Mouse (Mus musculus) liver, embryonic 12.5 days (tissue): Measurements from ENCODE around the gene Mospd3. TPM values are rescaled to one million over a fixed set of nuclear protein-coding genes. Genes with fewer than 3 reads are reported as not detected.
A peak's percentile ranks its signal among the peaks of the same experiment; 100 is the strongest.

Source experiments
- ATAC-seq: fragments of 200-750 bp; cut with Nextera tagmentation; 2 replicates; pipeline ENCODE4 v1.8.0; 2017; ENCODE audit warnings: moderate number of reproducible peaks, mild to moderate bottlenecking, moderate library complexity
- H3K27ac ChIP-seq: fragments of 300-500 bp; sonication (generic); 2 replicates; pipeline ENCODE4 v1.5.1; 2016; ENCODE audit warnings: mild to moderate bottlenecking
- H3K27me3 ChIP-seq: fragments of 300-500 bp; sonication (generic); replicated peaks from 2 replicates; pipeline ENCODE4 v1.6.1; 2016; ENCODE audit warnings: mild to moderate bottlenecking, moderate library complexity
- H3K36me3 ChIP-seq: fragments of 300-500 bp; sonication (generic); 2 replicates; pipeline ENCODE4 v1.6.1; 2016; ENCODE audit warnings: mild to moderate bottlenecking, moderate library complexity
- H3K4me1 ChIP-seq: fragments of 300-500 bp; sonication (generic); 2 replicates; pipeline ENCODE4 v1.6.1; 2016
- H3K4me2 ChIP-seq: fragments of 300-500 bp; sonication (generic); 2 replicates; pipeline ENCODE4 v1.6.1; 2016; ENCODE audit warnings: mild to moderate bottlenecking, moderate library complexity
- H3K4me3 ChIP-seq: fragments of 300-500 bp; sonication (generic); 2 replicates; pipeline ENCODE4 v1.5.1; 2016; ENCODE audit warnings: mild to moderate bottlenecking, moderate library complexity
- H3K9ac ChIP-seq: fragments of 300-500 bp; sonication (generic); 2 replicates; pipeline ENCODE4 v1.6.1; 2016; ENCODE audit warnings: mild to moderate bottlenecking, moderate library complexity
- H3K9me3 ChIP-seq: fragments of 300-500 bp; sonication (generic); replicated peaks from 2 replicates; pipeline ENCODE4 v1.6.1; 2016; ENCODE audit warnings: mild to moderate bottlenecking, moderate library complexity
- WGBS: fragments of 180-500 bp; shearing (Covaris S2); methylation state at CpG from one replicate; pipeline ENCODE4 v1.1.7; 2016; ENCODE audit not compliant: insufficient replicate concordance; 5-methylcytosine and 5-hydroxymethylcytosine counted together
- polyA plus RNA-seq: library from polyadenylated mRNA; unstranded; fragments of >200 nt; fragmentation: Nextera tagmentation; extraction: Ambion mirVana; gene quantifications from 2 replicates; pipeline ENCODE4 v1.2.1, GENCODE M21; 2016

Mospd3 gene
- polyA plus RNA-seq, result 45.5 and 48.4 TPM in 2 replicates

DNA sequence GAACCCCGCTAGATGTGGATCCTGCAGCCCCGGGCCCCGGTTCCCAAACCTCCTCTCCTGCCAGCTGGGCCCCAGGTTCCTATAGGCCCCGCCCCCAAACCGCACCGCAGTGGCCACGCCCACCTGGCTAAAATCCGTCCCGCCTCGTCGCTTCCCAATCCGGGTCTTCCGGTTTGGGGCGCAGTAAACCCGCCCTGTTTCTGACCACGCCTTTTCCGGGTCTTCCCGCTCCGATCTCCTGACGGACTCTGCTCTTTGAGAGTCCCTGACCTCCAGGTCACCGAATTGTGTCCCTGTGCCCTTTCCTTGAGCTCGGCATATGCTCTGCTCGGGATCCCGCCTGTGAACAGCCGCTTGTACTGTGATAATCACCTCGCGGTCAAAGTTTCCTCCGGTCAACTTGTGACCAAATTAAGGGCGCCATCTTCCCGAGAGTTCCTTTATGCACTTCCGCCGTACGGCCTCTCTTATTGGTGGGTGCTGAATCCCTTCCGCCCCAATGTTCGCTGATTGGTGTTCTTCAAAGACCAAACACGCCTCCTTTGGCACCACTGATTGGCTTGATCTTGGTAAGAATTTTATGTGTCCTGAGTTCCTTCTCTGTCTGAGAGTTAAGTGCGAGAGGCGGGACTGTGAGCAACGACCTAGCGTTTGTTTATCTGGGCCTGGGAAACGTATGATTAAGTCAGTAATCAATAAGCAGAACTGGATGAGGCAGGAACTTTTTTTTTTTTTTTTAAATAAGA is at the start of gene Mospd3:
Mospd3 (minus strand) TSS at position 440 of the 746 bp plus-strand sequence.
- under 1% methylated on average over 41 of the region's 41 CpGs for WGBS
- Histone ChIP-seq H3K4me1 (peaks cover 83% of the 10 kb centered on the region), H3K27ac (peak within 1 kb of the TSS; percentile 94), H3K4me3 (peak within 1 kb of the TSS; percentile 78), H3K9ac (peak within 1 kb of the TSS; percentile 85), H3K9me3 (no peaks in the 10 kb centered on the region), H3K27me3 (no peaks in the 10 kb centered on the region), H3K4me2 (peak within 1 kb of the TSS; percentile 96), H3K36me3 (peaks cover 20% of the 10 kb centered on the region)
- peak; percentile 94 for ATAC-seq

DNA sequence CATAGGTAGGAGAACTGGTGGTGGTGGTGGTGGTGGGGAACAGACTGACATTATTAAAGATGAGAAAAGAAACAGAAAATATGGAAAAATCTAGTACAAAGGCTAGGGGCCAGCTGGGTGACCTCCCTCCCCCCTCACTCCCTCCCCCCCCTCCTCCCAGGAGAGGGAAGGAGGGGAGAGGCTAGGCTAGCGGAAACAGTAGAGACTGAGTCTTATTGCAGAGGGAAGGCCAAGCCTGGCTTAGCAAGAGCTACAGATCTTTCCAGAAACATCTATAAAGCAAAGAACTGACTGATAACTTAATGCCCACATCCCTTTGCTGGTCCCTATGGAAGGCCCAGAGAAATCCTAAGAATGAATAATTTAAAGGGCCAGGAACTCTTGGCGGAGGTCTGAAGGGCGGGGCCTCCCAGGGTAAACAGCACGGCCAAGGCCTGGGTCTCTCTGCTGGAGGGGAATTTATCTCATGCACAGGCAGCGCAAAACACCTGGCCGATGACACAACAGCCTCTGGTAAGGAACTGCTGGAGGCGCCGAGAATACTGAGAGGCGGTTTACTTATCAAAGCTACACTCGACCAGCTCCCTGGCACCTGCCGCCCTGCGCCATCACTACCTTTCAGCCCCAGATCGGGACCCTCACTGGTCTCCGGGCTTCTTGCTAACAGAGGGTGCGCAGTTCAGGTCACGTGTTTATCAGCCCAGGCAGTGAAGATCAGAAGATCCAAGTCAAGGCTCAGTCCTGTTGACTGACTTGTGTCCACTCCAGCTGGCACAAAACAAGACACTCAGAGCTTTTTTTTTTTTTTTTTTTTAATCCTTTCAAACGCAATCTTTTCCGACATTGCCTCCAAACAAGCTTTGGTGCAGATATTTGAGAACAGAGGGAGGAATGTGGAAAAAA is 49.1 kb upstream of the Mospd3 start:
- H3K9ac ChIP-seq, result 0 out of 2 replicates have a peak overlapping the region, but pooled peaks have one; percentile 3
- WGBS, result 19% methylated on average over 18 of the region's 18 CpGs
- ATAC-seq, result peak; percentile 47
- H3K4me1 ChIP-seq, result peaks cover 68% of the 10 kb centered on the region
- peak overlapping the region; percentile 21 for H3K4me2 ChIP-seq
- peaks cover 27% of the 10 kb centered on the region for H3K27me3 ChIP-seq
- no peaks in the 10 kb centered on the region for H3K9me3 ChIP-seq
- peaks cover 42% of the 10 kb centered on the region for H3K36me3 ChIP-seq
- H3K4me3 ChIP-seq, result no peak overlapping the region
- peak overlapping the region; percentile 65 for H3K27ac ChIP-seq

DNA sequence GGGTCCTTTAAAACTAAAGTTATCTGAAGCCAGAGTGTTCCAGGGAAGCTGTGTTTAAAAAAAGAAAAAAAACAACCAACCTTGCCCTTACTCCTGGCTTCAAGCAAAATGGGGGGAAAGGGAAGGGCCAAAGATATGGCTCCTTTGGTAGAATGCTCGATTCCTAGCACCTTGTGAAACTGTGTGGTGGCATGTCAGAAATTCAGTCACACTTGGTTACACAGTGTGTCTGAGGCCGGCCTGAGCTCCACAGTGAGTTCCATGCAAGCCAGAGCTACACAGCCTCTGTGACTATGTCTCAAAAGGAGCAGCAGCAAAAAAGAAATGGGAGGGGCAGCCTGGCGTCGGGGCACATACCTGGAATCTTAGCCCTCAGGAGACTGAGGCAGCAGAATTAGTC is 48.4 kb upstream of the Mospd3 start:
- peaks cover 35% of the 10 kb centered on the region for H3K36me3 ChIP-seq
- 50% methylated on average over 4 of the region's 4 CpGs for WGBS
- no peak overlapping the region for H3K9ac ChIP-seq
- H3K4me2 ChIP-seq, result no peak overlapping the region
- H3K27me3 ChIP-seq, result peaks cover 34% of the 10 kb centered on the region
- no peaks in the 10 kb centered on the region for H3K9me3 ChIP-seq
- H3K4me3 ChIP-seq, result no peak overlapping the region
- H3K27ac ChIP-seq, result no peak overlapping the region
- ATAC-seq, result no peak
- H3K4me1 ChIP-seq, result peaks cover 72% of the 10 kb centered on the region

DNA sequence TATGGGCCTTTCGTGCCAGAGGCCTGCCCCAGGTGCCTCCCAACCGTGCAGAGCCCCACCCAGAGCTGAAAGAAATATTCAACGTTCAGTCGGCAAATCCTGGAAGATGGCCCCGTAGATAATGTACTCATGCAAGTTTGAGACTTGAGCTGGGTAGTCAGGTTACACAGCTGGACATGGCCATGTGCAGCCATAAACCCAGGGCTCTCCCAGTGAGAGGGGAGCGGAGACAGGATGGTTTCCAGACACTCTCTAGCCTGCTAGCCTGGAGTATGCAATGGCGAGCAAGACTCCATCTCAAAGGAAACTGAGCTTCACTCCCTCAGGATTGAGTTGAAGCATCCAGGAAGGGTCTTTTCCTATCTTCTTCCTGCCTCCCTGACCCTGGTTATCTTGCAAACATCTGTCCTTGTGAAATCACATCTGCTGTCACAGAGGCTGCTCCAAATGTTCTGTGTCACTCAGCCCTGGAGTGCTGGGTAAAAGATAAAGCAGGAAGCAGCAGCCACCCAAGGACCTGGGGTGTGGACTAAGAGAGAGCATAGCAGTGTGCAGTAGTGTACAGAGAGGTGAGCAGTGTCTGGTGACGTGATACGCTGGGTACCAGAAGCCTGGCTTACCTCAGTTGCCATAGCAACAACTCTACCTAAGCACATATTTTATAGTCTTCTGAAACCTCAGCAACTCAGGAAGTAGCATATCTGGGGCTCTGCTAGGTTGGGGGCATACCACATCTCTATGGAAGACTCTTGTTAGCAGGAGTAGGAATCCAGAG is 47.2 kb upstream of the Mospd3 start:
- no peak overlapping the region for H3K27ac ChIP-seq
- peak; percentile 69 for ATAC-seq
- H3K4me3 ChIP-seq, result no peak overlapping the region
- H3K4me1 ChIP-seq, result peaks cover 72% of the 10 kb centered on the region
- H3K9me3 ChIP-seq, result no peaks in the 10 kb centered on the region
- H3K4me2 ChIP-seq, result no peak overlapping the region
- peaks cover 46% of the 10 kb centered on the region for H3K27me3 ChIP-seq
- peaks cover 22% of the 10 kb centered on the region for H3K36me3 ChIP-seq
- H3K9ac ChIP-seq, result no peak overlapping the region
- 41% methylated on average over 9 of the region's 9 CpGs for WGBS

DNA sequence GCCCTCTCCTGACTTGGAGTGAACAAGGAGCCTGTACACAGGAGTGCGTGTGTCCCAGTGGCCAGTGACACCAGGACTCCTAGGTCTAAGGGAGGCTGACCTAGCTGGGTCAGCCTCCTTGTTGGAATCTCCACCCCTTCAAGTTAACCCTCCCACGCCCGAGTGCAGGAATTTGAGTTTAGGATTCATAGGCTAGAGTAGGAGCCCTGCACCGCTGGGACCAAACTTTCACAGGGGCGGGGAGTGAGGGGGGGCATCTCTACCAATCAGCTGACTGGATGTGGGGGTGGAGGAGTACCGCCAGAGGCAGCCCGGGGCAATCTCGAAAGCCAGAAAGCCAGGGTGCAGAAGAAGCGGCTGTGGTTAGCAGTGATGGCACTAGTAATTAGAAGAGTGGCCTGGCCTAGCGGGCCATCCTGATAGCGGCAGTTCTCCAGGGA is 44.8 kb upstream of the Mospd3 start, which contains the start of gene Irs3:
Irs3 (minus strand) TSS at position 63 of the 440 bp plus-strand sequence.
- peaks cover 48% of the 10 kb centered on the region for H3K27me3 ChIP-seq
- H3K4me1 ChIP-seq, result peaks cover 64% of the 10 kb centered on the region

DNA sequence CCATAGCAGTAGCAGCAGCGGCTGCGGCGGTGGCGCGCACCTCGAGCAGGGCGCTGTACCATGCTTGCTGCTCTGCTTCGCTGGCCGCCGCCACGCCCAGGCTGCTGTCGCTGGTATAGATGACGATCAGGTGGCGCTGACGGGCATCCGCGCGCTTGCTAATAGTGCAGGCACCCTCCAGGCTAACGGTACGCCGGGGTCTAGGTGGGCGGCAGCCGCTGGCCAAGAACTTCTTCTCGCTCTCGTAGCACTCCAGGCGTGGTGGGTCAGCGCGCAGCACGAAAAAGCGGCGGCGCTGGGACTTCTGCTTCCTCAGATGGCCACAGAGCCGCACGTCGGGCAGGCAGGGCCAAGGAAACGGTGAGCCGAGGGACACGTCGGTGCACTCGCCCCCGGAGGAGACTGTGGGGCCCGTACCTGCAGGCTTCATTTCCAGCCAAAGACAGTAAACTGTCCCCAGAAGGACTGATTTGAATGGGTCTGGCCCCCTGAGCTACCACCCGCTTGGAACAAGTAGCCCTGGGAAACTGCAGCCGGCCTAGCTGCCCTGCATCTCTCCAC is 44.3 kb upstream of the Mospd3 start:
- 5% methylated on average over 44 of the region's 44 CpGs for WGBS
- peak overlapping the region; percentile 42 for H3K4me3 ChIP-seq

More for the DNA sequence above, 44.8 kb upstream of the Mospd3 start, which contains the start of gene Irs3:
- Histone ChIP-seq H3K4me2 (peak within 1 kb of the TSS; percentile 67), H3K4me3 (peak within 1 kb of the TSS; percentile 42), H3K9me3 (no peaks in the 10 kb centered on the region), H3K36me3 (peaks cover 20% of the 10 kb centered on the region), H3K9ac (peak within 1 kb of the TSS; percentile 46), H3K27ac (no peak within 1 kb of the TSS)
- WGBS, result 20% methylated on average over 11 of the region's 11 CpGs
- 0 out of 2 replicates have a peak, but pooled peaks have one; percentile 7 for ATAC-seq

DNA sequence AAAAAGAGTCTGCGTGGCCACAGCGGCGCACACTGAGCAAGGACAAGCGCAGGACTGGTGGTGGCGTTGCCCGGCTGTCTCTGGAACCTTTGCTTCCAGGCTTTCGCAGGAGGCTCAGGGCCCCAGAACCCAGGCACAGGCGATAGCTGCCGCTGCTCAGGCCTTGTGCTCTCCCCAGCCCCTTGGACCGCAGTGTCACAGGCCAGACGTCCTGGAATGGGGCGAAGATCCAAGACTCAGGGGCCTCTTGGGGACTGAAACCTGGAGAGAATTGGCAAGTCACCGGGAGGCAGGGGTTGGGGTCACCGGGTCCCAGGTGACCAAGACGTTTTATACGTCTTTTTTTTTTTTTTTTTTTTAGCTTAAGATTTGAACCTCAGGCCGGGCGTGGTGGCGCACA is 43.6 kb upstream of the Mospd3 start:
- Histone ChIP-seq H3K9me3 (no peaks in the 10 kb centered on the region), H3K4me3 (no peak overlapping the region), H3K4me2 (no peak overlapping the region), H3K27me3 (peaks cover 48% of the 10 kb centered on the region), H3K36me3 (peaks cover 32% of the 10 kb centered on the region), H3K27ac (no peak overlapping the region), H3K4me1 (peaks cover 64% of the 10 kb centered on the region), H3K9ac (no peak overlapping the region)
- 55% methylated on average over 19 of the region's 19 CpGs for WGBS
- ATAC-seq, result no peak

More for the DNA sequence above, 44.3 kb upstream of the Mospd3 start:
- H3K4me1 ChIP-seq, result peaks cover 64% of the 10 kb centered on the region
- ATAC-seq, result peak; percentile 20; the same call in 1 of the 2 replicates
- H3K4me2 ChIP-seq, result peak overlapping the region; percentile 67
- no peak overlapping the region for H3K27ac ChIP-seq
- H3K27me3 ChIP-seq, result peaks cover 48% of the 10 kb centered on the region
- peaks cover 25% of the 10 kb centered on the region for H3K36me3 ChIP-seq
- H3K9me3 ChIP-seq, result no peaks in the 10 kb centered on the region
- H3K9ac ChIP-seq, result peak overlapping the region; percentile 46

DNA sequence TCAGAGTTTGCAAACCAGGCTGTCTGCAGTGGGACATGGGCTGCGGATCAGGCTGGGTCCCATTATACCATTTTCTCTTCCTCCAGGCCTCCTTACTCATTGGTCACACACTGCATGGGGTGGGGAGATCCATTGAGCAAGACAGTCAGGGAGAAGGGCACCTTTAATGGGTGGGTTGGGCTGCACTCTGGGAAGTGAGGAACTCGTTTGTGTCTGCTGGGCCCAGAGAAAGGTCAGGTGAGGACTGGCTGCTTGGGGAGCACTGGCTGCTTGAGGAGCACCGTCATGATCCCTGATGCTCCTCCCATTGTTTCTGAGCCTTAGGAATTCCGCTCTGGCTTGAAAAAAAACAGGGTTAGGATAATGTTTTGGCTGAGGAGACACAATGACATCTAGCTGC is 42.0 kb upstream of the Mospd3 start:
- 59% methylated on average over 4 of the region's 4 CpGs for WGBS
- Histone ChIP-seq H3K4me1 (peaks cover 60% of the 10 kb centered on the region), H3K27me3 (peaks cover 48% of the 10 kb centered on the region), H3K9me3 (no peaks in the 10 kb centered on the region), H3K9ac (no peak overlapping the region), H3K27ac (no peak overlapping the region), H3K36me3 (peaks cover 48% of the 10 kb centered on the region), H3K4me3 (no peak overlapping the region), H3K4me2 (no peak overlapping the region)
- no peak for ATAC-seq

DNA sequence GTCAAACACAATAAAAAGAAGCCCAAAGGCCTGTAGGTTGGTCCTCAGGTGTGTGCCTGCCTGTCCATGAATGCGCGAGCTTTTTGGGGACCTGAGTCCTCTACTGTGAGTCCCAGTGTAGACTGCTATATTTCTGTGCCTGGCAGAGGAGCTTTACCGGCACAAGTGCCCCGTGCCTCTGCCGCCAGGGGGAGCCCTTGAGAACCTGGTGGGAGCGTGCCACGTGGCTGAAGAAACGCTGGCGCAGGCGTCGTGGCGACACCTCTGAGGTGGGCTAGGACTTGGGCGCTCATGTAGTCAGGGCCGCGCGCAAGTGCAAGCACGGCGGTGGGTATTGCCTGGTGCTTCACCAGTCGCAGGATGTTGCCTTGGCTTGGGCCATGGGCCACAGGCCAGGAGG is 40.2 kb upstream of the Mospd3 start, which contains the start of gene Sap25:
Sap25 (plus strand) TSS at position 281 of the 400 bp plus-strand sequence.
- no peak within 1 kb of the TSS for H3K9ac ChIP-seq
- H3K4me1 ChIP-seq, result peaks cover 48% of the 10 kb centered on the region
- H3K36me3 ChIP-seq, result peaks cover 66% of the 10 kb centered on the region
- no peak within 1 kb of the TSS for H3K4me2 ChIP-seq
- H3K4me3 ChIP-seq, result no peak within 1 kb of the TSS
- ATAC-seq, result 0 out of 2 replicates have a peak, but pooled peaks have one; percentile 12
- H3K27me3 ChIP-seq, result peaks cover 32% of the 10 kb centered on the region
- H3K27ac ChIP-seq, result no peak within 1 kb of the TSS
- 79% methylated on average over 19 of the region's 19 CpGs for WGBS
- no peaks in the 10 kb centered on the region for H3K9me3 ChIP-seq

DNA sequence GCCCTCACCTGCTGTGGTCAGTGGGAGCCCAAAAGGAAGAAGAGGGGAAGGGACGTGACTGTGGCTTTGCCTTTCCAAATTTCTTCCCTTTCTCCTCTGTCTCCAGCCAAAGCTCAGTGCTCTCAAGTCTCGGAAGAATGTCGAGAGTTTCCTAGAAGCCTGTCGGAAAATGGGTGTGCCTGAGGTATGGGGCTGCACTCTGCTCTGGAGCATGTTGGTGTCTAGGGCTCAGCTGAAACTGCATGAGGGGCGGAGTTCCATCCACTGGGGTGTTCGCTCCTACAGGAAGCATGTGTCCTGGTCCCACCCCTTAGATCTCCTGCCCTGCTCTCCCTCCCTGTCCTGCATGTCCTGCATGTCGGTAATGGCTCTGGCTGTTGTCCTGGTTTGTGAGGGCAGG is 38.6 kb upstream of the Mospd3 start:
- no peaks in the 10 kb centered on the region for H3K9me3 ChIP-seq
- no peak overlapping the region for H3K9ac ChIP-seq
- H3K27ac ChIP-seq, result no peak overlapping the region
- peaks cover 82% of the 10 kb centered on the region for H3K36me3 ChIP-seq
- H3K27me3 ChIP-seq, result peaks cover 16% of the 10 kb centered on the region
- no peak overlapping the region for H3K4me3 ChIP-seq
- H3K4me2 ChIP-seq, result no peak overlapping the region
- no peak for ATAC-seq
- 80% methylated on average over 7 of the region's 7 CpGs for WGBS
- peaks cover 34% of the 10 kb centered on the region for H3K4me1 ChIP-seq
